ENCODE assay signal across 8 mouse cellular contexts in genomic region chr6:84586551-84587200, GRCm38 (mm10). TPM values are rescaled to one million over a fixed set of nuclear protein-coding genes. Genes with fewer than 3 reads are reported as not detected.
DNase-seq lines count a peak whose midpoint lies in the region; ATAC-seq and TF ChIP-seq lines count a peak whose summit lies in the region.

No protein-coding gene starts in this region.

- no peak for TF ChIP-seq POLR2A in cortical plate, adult 2 months (IDR thresholded peaks at IDR 0.05; ENCODE audit: extremely low read depth, insufficient read depth, low read length)

- TF ChIP-seq EP300 in liver, postnatal 0 days (IDR thresholded peaks at IDR 0.05; ENCODE audit: low read depth): no peak

- no peak for DNase-seq in heart, adult 8-10 months (ENCODE audit: low spot score)
- DNase-seq in heart, postnatal 4 days: peak; percentile 3
- DNase-seq in liver, postnatal 0 days: peak; percentile 13
- DNase-seq in left cerebral cortex, adult 2 months (ENCODE audit: extremely low spot score in 1 of 2, low spot score in 2 of 2): no peak
- DNase-seq in adrenal gland, postnatal 36 days: no peak
- no peak for DNase-seq in cerebellum, postnatal 14 days

- H3K9ac ChIP-seq in heart, embryonic 11.5 days (ENCODE audit: low read depth, low read length): no peak overlapping the region
- no peak overlapping the region for H3K9ac ChIP-seq in liver, postnatal 0 days (replicated peaks)

- no peaks in the 10 kb centered on the region for H3K36me3 ChIP-seq in heart, embryonic 11.5 days (ENCODE audit: control insufficient read depth, insufficient read depth, low read length)
- H3K36me3 ChIP-seq in liver, postnatal 0 days (replicated peaks; ENCODE audit: insufficient read depth, low read length): no peaks in the 10 kb centered on the region

- H3K27me3 ChIP-seq in heart, embryonic 11.5 days (ENCODE audit: control insufficient read depth, insufficient read depth, low read length): peaks cover 81% of the 10 kb centered on the region
- H3K27me3 ChIP-seq in liver, postnatal 0 days (ENCODE audit: insufficient read depth, low read length): peaks cover 86% of the 10 kb centered on the region

- H3K9me3 ChIP-seq in heart, embryonic 11.5 days (replicated peaks; ENCODE audit: control insufficient read depth, low read length): no peaks in the 10 kb centered on the region
- no peaks in the 10 kb centered on the region for H3K9me3 ChIP-seq in liver, postnatal 0 days (ENCODE audit: low read length)

- no peak overlapping the region for H3K27ac ChIP-seq in heart, embryonic 11.5 days (ENCODE audit: low read depth, low read length)
- H3K27ac ChIP-seq in cortical plate, adult 2 months (ENCODE audit: insufficient read depth, low read length): no peak overlapping the region
- no peak overlapping the region for H3K27ac ChIP-seq in liver, postnatal 0 days (ENCODE audit: low read depth)
- no peak overlapping the region for H3K27ac ChIP-seq in left cerebral cortex, adult 2 months

- H3K4me2 ChIP-seq in heart, embryonic 11.5 days: peak overlapping the region; percentile 94
- H3K4me2 ChIP-seq in liver, postnatal 0 days (ENCODE audit: low read depth, low read length): peak overlapping the region; percentile 69; the same call in 1 of the 2 replicates

- peaks cover 41% of the 10 kb centered on the region for H3K4me1 ChIP-seq in heart, embryonic 11.5 days (ENCODE audit: control insufficient read depth, insufficient read depth, low read length)
- 0 out of 2 replicates have a peak, but pooled peaks cover 3% of the 10 kb centered on the region for H3K4me1 ChIP-seq in cortical plate, adult 2 months (ENCODE audit: control insufficient read depth, insufficient read depth, low read length)
- peaks cover 41% of the 10 kb centered on the region for H3K4me1 ChIP-seq in liver, postnatal 0 days (ENCODE audit: insufficient read depth)

- H3K4me3 ChIP-seq in heart, embryonic 11.5 days (ENCODE audit: low read depth, low read length): peak overlapping the region; percentile 47
- 0 out of 2 replicates have a peak overlapping the region, but pooled peaks have one; percentile 17 for H3K4me3 ChIP-seq in cortical plate, adult 2 months (ENCODE audit: insufficient read depth, low read length)
- H3K4me3 ChIP-seq in liver, postnatal 0 days (ENCODE audit: low read depth, low read length): peak overlapping the region; percentile 22; the same call in 1 of the 2 replicates
- H3K4me3 ChIP-seq in left cerebral cortex, adult 2 months: no peak overlapping the region; the same call in 1 of the 2 replicates

- 2% methylated on average over 28 of the region's 28 CpGs for WGBS in heart, embryonic 11.5 days (ENCODE audit: insufficient replicate concordance)
- 3% methylated on average over 28 of the region's 28 CpGs for WGBS in liver, postnatal 0 days (ENCODE audit: insufficient replicate concordance)

- no peak for ATAC-seq in heart, embryonic 11.5 days (replicated peaks; ENCODE audit: insufficient number of reproducible peaks, low FRiP score, low TSS enrichment)
- no peak for ATAC-seq in liver, postnatal 0 days

- no peak for TF ChIP-seq CTCF in cortical plate, adult 2 months (IDR thresholded peaks at IDR 0.05; ENCODE audit: extremely low read depth, insufficient read depth, low read length)
- no peak for TF ChIP-seq CTCF in liver, postnatal 0 days (IDR thresholded peaks at IDR 0.05; ENCODE audit: low read depth)
- no peak for TF ChIP-seq CTCF in left cerebral cortex, adult 2 months (IDR thresholded peaks at IDR 0.05)

- intact Hi-C loops in left cerebral cortex, adult 2 months (cut with DNase I): no loop called here

RNA-seq across cellular contexts. Expression of gene Cyp26b1, which starts 7.0 kb away (rescaled TPM):
- 1.3 and 1.7 TPM in 2 replicates for polyA plus RNA-seq in heart, embryonic 11.5 days (2014; fragmentation: Nextera tagmentation; extraction: Ambion mirVana)
- total RNA-seq in heart, adult 8-10 months (2022): 10 to 100 TPM in 3 of 4 experiments, 1 to 10 TPM in 1; 3.0 to 20.4 (median 14.1) TPM
- polyA plus RNA-seq in cortical plate, adult 2 months (2012; rRNA removed): 1.7 and 1.8 TPM in 2 replicates
- total RNA-seq in heart, postnatal 4 days (2021): 1 to 10 TPM; 2.1 to 2.3 TPM
- 0.13 and 0.14 TPM in 2 replicates for polyA plus RNA-seq in liver, postnatal 0 days (2015; fragmentation: Nextera tagmentation; extraction: Ambion mirVana)
- 10 to 100 TPM in 1 of 2 experiments, 1 to 10 TPM in 1; 7.9 to 11.9 TPM for total RNA-seq in left cerebral cortex, adult 2 months (2021)
- 10 to 100 TPM in 1 of 2 experiments, 1 to 10 TPM in 1; 7.1 to 14.1 TPM for total RNA-seq in adrenal gland, postnatal 36 days (2021)

Comparison
In these comparisons a context has a peak if more than half of its experiments do, and no peak if none do; other contexts are left out.
1. DNase-seq: peak in heart, postnatal 4 days (single experiment) and liver, postnatal 0 days (single experiment); none in heart, adult 8-10 months (single experiment), left cerebral cortex, adult 2 months (0 of 2), adrenal gland, postnatal 36 days (0 of 2) and cerebellum, postnatal 14 days (0 of 2).